Mouse (Mus musculus) erythroid progenitor cell, adult 5-6 weeks (primary cell): Measurements from ENCODE around the gene Gga2. TPM values are rescaled to one million over a fixed set of nuclear protein-coding genes. Genes with fewer than 3 reads are reported as not detected.

ENCODE experiments used
- ATAC-seq: replicated peaks from 2 replicates; pipeline ENCODE4 v1.8.0; 2016; ENCODE audit warnings: moderate number of reproducible peaks, mild to moderate bottlenecking, moderate TSS enrichment, inconsistent platforms; ENCODE audit not compliant: poor library complexity, low FRiP score, severe bottlenecking
- total RNA-seq, 2 experiments: library from RNA; stranded (forward) in 1 of 2; stranded (reverse) in 1 of 2; fragments of 150-400 nt in 1 of 2; fragments of 186-747, 209-891 nt in 1 of 2; gene quantifications; 2 replicates each; pipeline versions ENCODE4 v1.2.3 to v1.2.4; 2015 to 2017; ENCODE audit warnings: low replicate concordance in 2 of 2

Gga2 gene
- total RNA-seq (2015; ENCODE audit: low replicate concordance) (6.3 and 7.6 TPM in 2 replicates), total RNA-seq (2017; ENCODE audit: low replicate concordance) (4.9 and 7.2 TPM in 2 replicates)

DNA sequence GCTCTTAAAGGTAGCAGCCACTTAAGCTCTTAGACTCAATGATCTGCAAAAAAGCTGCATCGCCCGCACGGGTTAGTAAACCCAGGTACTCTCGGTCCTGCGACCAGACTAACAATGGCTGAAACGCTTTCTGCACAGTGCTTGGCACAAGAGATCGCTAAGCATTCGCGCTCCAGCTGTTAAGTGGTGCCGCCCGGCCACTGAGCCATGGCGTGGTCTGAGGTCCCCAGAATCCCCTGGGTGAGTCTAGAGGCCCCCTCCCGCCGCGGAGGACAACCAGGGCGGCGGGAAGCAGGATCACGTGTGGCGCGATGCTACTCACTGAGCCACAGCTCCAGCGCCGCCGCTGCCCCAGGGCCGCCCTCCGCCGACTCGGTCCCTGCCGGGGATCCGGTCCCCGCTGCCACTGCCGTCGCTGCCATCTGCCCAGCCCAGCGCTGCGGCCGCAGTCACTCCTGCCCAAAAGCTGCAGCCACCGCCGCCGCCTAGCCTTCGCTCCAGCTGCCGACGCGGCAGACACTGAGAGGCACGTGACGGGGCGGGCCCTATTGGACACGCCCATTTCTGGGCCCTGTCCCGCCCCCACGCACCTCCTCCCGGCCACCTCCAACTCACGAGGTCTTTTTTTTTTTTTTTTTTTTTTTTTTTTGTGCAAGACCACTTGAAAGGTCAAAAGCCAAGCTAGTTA lies at the start of gene Gga2:
Gga2 (minus strand) TSS at position 556 of the 688 bp plus-strand sequence.
- peak; percentile 91 for ATAC-seq

- no peak for ATAC-seq
These were observed 46.7 kb upstream of the Gga2 start for GRCm38 (mm10) chr7:122067517-122068381.

GRCm38 (mm10) chr7:122066945-122067516 lies 46.0 kb upstream of the Gga2 start, which contains the start of the genes Ubfd1 and Ears2:
Gene Ubfd1, plus strand, starts transcription at chr7:122067175.
Gene Ears2, minus strand, starts transcription at chr7:122067263.
- peak; percentile 96 for ATAC-seq

GRCm38 (mm10) chr7:122066102-122066944 lies 45.3 kb upstream of the Gga2 start:
- ATAC-seq: no peak

DNA sequence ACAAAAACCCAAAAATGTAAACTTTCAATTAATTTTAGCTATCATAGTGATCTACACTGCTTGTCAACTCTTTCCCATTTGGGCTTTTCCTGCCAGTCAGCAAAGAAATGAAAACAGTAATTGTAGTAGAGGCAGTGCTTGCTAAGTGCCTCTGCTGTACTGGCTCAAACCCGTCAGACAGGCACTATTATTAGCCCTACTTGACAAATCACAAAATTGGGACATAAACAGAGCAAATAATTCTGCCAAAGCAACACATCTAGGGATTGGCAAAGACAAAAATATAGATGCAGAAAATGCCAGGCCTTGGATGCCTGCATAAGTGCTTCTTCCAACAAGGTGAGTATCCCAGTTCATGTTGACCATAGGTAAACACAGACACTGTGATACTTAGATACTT lies 44.6 kb upstream of the Gga2 start:
- ATAC-seq: no peak

DNA sequence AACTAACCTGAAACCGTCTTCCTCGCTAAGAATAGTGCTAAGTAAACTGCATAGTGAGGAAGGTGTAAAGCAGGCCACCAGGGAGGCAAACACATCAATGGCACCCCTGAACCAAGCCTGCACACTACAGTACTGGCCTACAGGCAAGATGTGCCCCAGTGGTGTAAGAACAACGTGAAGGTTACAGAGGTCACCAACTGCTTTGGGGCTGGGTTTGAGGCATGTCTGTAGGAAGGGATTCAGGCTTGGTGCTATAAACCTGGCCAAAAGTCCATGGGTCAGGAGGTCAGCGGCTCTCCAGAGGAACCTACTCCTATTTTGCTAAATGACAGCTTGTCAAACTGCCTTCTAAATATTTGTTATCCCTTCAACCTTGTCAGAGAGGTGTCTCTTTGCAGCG lies 35.6 kb upstream of the Gga2 start:
- ATAC-seq: no peak

DNA sequence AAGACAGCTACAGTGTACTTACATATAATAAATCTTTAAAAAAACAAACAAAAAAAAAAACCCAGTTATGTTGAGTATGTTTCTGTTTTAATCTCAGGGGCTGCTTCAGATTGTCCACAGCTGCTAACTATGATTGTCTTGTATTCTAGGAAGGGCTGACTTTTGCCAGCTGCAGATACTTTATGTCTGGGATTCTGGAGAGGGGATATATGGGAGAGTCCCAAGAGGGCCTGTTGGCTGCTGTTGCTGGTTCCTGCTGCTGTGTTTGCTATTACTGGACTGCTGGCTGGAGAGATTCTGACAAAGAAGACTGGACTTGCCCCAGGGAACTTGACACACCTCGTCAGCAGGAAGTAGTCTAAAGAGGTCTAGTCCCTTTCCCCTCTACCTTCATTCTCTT lies 29.8 kb upstream of the Gga2 start:
- no peak for ATAC-seq

DNA sequence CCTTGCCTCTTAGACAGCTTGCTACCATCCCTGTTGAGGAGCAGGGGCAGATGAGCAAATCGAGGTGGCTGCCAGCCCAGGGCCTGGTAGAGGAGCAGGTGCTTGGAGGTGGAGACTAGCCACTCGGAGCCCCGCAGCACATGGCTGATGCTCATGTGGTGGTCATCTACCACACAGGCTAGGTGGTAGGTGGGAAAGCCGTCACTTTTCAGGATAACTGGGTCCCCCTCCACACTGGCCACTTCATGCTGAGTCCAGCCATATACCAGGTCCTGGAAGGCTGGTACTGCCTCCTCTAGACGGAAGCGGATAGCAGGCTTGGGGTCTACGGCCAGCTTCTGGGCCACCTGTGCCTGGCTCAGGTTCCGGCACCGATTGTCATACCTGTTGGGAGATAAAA lies 27.2 kb upstream of the Gga2 start:
- ATAC-seq: peak; percentile 49; the same call in 1 of the 2 replicates

GRCm38 (mm10) chr7:122046813-122047212 lies 25.8 kb upstream of the Gga2 start:
- ATAC-seq: no peak

GRCm38 (mm10) chr7:122045711-122046110 lies 24.7 kb upstream of the Gga2 start:
- no peak for ATAC-seq

DNA sequence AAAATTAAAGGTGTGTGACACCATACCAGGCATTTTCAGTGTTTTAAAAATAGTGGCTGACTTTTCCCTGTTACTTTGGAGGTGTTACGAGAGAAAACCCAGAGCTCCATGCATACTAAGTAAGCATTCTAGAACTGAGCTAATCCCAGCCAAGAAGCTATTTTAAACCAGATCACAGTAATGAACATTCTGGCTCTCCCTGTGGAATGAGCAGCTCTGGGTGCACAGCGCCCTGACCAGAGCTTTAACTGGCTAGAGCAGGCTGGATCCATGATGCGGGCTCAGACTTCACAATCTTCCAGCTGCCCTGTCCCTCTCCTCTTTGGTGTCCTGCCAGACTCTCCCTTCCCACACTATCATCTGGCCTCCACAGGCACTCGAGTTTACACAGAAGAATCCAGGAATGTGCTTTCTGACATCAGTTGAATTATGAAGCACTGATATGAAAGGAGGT lies 24.2 kb upstream of the Gga2 start:
- ATAC-seq: no peak

DNA sequence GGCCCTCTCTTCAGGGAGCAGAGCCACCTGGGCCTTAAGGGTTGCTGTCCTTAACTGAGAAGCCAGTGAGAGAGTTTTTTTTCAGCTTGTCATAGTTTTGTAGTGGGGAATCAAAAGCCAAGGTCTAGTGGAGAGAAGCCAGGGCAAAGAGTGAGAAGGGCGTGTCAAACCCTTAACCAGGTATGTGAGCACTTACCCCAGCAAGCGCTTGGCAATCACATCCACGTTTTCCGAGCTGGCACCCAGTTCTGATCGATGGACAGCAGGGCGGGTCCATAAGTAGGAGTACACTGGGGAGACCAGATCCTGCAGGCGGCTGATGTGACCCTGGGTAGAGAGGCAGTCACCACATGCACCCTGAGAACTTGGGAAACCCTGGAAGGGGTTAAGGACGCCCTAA lies 23.1 kb upstream of the Gga2 start:
- ATAC-seq: no peak

- ATAC-seq: no peak
These were observed 13.3 kb upstream of the Gga2 start for GRCm38 (mm10) chr7:122034348-122034747.

DNA sequence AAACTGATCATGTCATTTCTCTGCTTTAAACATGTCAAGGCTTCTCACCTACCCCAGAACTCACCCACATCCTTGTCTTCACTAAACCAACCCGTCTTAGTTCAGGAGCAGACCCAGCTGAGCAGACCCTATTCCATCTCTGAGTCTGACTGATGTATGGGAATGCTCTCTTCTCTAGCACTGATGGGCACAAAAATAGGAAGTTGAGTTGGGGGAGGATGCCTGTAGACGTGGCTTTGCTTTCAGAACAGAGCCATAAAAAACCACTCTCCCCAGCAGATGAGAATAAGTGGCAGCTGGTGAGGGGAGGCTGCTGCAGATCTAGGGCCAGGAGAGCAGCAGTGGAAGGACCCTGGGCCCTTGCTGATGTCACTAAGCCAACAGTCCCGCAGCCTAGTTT lies 12.3 kb upstream of the Gga2 start:
- ATAC-seq: no peak

GRCm38 (mm10) chr7:122022131-122022530 lies 1.1 kb upstream of the Gga2 start:
- ATAC-seq: no peak

DNA sequence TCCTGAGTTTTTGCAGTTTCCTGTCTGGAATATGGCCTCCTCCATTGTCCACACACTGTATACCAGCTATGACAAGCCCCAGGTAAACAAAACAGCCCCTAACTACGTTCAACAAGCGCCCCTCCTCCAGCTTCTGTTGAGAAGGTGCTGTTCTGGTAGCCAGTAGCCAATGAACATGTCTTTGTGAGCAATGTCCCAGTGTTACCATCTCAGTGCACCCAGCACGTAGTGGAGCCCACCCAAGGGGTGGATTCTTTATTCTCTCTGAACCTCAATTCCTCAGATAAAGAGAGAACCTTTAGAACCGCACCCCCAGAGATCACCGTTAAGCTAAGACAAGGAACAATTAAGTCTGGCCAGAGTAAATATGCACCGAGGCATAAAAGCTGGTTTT lies 752 bp downstream of the Gga2 start:
- no peak; the same call in 1 of the 2 replicates for ATAC-seq

- no peak for ATAC-seq
These were observed 2.0 kb downstream of the Gga2 start for GRCm38 (mm10) chr7:122018978-122019377.

DNA sequence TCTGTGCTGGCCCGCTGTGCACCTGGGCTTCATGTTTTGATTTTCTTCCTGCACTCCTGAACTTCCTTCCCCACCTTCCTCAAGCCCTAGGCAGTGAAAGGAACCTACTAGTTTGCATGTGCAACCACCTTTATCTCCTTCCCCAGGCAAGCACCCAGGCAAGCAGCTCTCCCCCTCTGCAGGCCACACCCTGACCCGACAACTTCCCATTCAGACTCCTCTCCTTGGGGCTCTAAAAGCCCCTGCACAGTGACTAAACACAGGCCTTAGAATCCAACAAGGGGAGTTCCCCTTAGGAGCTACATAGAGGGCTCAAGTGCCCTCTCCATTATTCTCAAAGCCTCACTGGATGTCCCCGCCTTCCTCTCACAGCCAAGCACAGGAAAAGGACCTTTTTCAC lies 2.8 kb downstream of the Gga2 start:
- ATAC-seq: peak; percentile 76

DNA sequence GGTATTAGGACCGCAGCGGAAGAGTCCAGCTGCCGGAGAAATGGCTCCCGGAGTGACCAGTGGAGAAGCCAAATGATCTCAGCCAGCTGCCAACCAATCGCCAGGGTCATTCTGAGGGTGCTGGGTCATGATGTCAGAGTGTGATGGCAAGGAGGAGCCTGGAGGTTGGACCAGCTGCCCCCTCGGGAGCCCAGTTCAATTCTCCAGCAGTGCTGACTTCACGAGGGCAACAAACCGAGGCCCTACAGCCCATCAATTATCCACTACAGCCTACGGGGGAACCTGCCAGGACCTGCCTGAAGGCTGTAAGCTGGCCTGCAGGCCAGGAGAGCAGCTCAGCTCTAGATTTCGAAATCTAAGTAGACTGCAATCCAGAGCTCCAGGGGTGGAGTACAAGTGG lies 5.3 kb downstream of the Gga2 start:
- no peak for ATAC-seq

GRCm38 (mm10) chr7:122015105-122015504 lies 5.9 kb downstream of the Gga2 start:
- ATAC-seq: no peak
